Mouse (Mus musculus): ENCODE results near the gene Olfr1287.

Olfr1287 gene

GRCm38 (mm10) chr2:111448842-111449241, at the start of gene Olfr1287:
TSS of gene Olfr1287 (plus strand) at chr2:111449142.
- DNase-seq (ENCODE audit: low read depth, low spot score) = no peak

GRCm38 (mm10) chr2:111422931-111423330, 26.0 kb upstream of the Olfr1287 start, which contains the start of gene Olfr1286:
TSS of gene Olfr1286 (minus strand) at chr2:111423115.
- no peak for DNase-seq (ENCODE audit: low read depth, low spot score)

- no peak for DNase-seq (ENCODE audit: low read depth, low spot score)
Observed at GRCm38 (mm10) chr2:111473801-111474200, 24.9 kb downstream of the Olfr1287 start, which contains the start of gene Olfr1288. TSS of gene Olfr1288 (plus strand) at chr2:111474101.

- DNase-seq (ENCODE audit: low read depth, low spot score) = no peak
Observed at GRCm38 (mm10) chr2:111480519-111480918, 31.6 kb downstream of the Olfr1287 start, which contains the start of gene Olfr1289. TSS of gene Olfr1289 (plus strand) at chr2:111480819.

- DNase-seq (ENCODE audit: low read depth, low spot score) = no peak
Observed at GRCm38 (mm10) chr2:111493729-111494128, 44.8 kb downstream of the Olfr1287 start, which contains the start of gene Olfr1290. TSS of gene Olfr1290 (minus strand) at chr2:111493829.

- no peak for DNase-seq (ENCODE audit: low read depth, low spot score)
Observed at GRCm38 (mm10) chr2:111496880-111497279, 47.9 kb downstream of the Olfr1287 start, which contains the start of gene Olfr1291-ps1. TSS of gene Olfr1291-ps1 (plus strand) at chr2:111497180.

All from retina, postnatal 7 days (tissue).